Mouse (Mus musculus) ovary, postnatal 10 days (tissue): ENCODE data around the gene Insl6.

Experiments used
- DNase-seq: peaks from one replicate; pipeline ENCODE4 v3.0.0; 2022; ENCODE audit warnings: low spot score

Insl6 gene

GRCm38 (mm10) chr19:29325053-29325851, at the start of gene Insl6:
Insl6 (minus strand) TSS chr19:29325356.
- peak; percentile 13 for DNase-seq

GRCm38 (mm10) chr19:29374947-29375346, 49.8 kb upstream of the Insl6 start:
- no peak for DNase-seq

- DNase-seq = no peak
Measured at GRCm38 (mm10) chr19:29373438-29373837, 48.3 kb upstream of the Insl6 start.

- no peak for DNase-seq
Measured at GRCm38 (mm10) chr19:29372621-29373020, 47.5 kb upstream of the Insl6 start.

- DNase-seq = no peak
Measured at GRCm38 (mm10) chr19:29372138-29372537, 47.0 kb upstream of the Insl6 start.

- no peak for DNase-seq
Measured at GRCm38 (mm10) chr19:29371284-29372081, 46.3 kb upstream of the Insl6 start.

GRCm38 (mm10) chr19:29370545-29371283, 45.6 kb upstream of the Insl6 start:
- no peak for DNase-seq

GRCm38 (mm10) chr19:29370112-29370511, 45.0 kb upstream of the Insl6 start:
- no peak for DNase-seq

GRCm38 (mm10) chr19:29368671-29369309, 43.6 kb upstream of the Insl6 start:
- DNase-seq = no peak

GRCm38 (mm10) chr19:29368041-29368440, 42.9 kb upstream of the Insl6 start:
- no peak for DNase-seq

GRCm38 (mm10) chr19:29366969-29367622, 41.9 kb upstream of the Insl6 start, which contains the start of the genes Plgrkt and Cd274:
Plgrkt (minus strand) TSS chr19:29367390.
Cd274 (plus strand) TSS chr19:29367455.
- peak; percentile 25 for DNase-seq

- DNase-seq = no peak
Measured at GRCm38 (mm10) chr19:29366226-29366968, 41.2 kb upstream of the Insl6 start.

GRCm38 (mm10) chr19:29365105-29365504, 39.9 kb upstream of the Insl6 start:
- DNase-seq = no peak

- no peak for DNase-seq
Measured at GRCm38 (mm10) chr19:29364076-29364475, 38.9 kb upstream of the Insl6 start.

- no peak for DNase-seq
Measured at GRCm38 (mm10) chr19:29363557-29363956, 38.4 kb upstream of the Insl6 start.

GRCm38 (mm10) chr19:29362173-29362930, 37.2 kb upstream of the Insl6 start:
- DNase-seq = no peak

- DNase-seq = peak; percentile 48
Measured at GRCm38 (mm10) chr19:29361468-29362130, 36.4 kb upstream of the Insl6 start.

GRCm38 (mm10) chr19:29360251-29360650, 35.1 kb upstream of the Insl6 start:
- no peak for DNase-seq

- DNase-seq = no peak
Measured at GRCm38 (mm10) chr19:29356281-29356680, 31.1 kb upstream of the Insl6 start.
